In the genomic region with DNA sequence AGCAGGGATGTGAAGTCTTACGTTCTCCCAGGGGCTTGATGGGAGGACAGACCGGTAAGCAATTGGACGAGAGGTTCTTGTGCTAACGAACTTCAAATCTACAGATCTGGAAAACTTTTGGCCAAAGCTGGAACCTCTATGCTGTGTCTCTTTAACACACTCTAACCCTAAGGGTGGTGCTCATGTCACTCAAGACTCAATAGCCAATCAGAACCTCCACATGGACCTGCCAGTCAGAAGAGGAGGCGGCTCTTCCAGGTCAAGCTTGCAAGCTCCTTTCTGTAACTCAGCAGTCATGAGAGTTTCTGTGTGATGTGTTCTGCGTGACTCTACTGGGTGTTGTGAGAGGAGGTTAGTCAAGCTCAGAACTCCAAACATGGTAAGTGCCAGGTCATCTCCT, we compare ENCODE assay signal across 8 mouse cellular contexts. TPM values are rescaled to one million over a fixed set of nuclear protein-coding genes. Genes with fewer than 3 reads are reported as not detected.
"Had no signal": no experiment of that assay in that cellular context is flagged by ENCODE, and none has a peak within 500 bp of the region (broad histone marks: within the 10 kb centered on the region; RNA-seq: fewer than 3 reads in every experiment).

Gene Gm14440 (plus strand): TSS at position 301 of the 400 bp plus-strand sequence.

RNA-seq across cellular contexts. Expression of gene Gm14440, which starts in this region (rescaled TPM):
- polyA plus RNA-seq: neural tube, embryonic 14.5 days; small intestine, adult 2 months; spleen, adult 2 months; stomach, postnatal 0 days; testis, adult 2 months; thymus, adult 2 months; thymus, postnatal 0 days; urinary bladder, adult 2 months had no signal
